Comparison of ENCODE assay signal across 16 mouse cellular contexts in genomic region chr7:80119198-80119597, GRCm38 (mm10). TPM values are rescaled to one million over a fixed set of nuclear protein-coding genes. Genes with fewer than 3 reads are reported as not detected.
DNase-seq lines count a peak whose midpoint lies in the region; ATAC-seq lines count a peak whose summit lies in the region.
"Had no signal": no experiment of that assay in that cellular context is flagged by ENCODE, and none has a peak within 500 bp of the region (broad histone marks: within the 10 kb centered on the region; RNA-seq: fewer than 3 reads in every experiment).

No protein-coding gene starts in this region.

- no peak overlapping the region for H3K4me3 ChIP-seq in midbrain, embryonic 16.5 days (ENCODE audit: low read depth, low read length)
- H3K4me3 ChIP-seq: liver, embryonic 13.5 days; midbrain, embryonic 13.5 days had no signal

- no peak overlapping the region for H3K4me2 ChIP-seq in midbrain, embryonic 16.5 days (ENCODE audit: low read length)
- H3K4me2 ChIP-seq: liver, embryonic 13.5 days; midbrain, embryonic 13.5 days had no signal

- H3K4me1 ChIP-seq in midbrain, embryonic 16.5 days (ENCODE audit: control insufficient read depth, insufficient read depth, low read length) = peaks cover 9% of the 10 kb centered on the region

- no peaks in the 10 kb centered on the region for H3K36me3 ChIP-seq in midbrain, embryonic 16.5 days (ENCODE audit: control insufficient read depth, insufficient read depth, low read length)
- H3K36me3 ChIP-seq: liver, embryonic 13.5 days; midbrain, embryonic 13.5 days had no signal

- no peak overlapping the region for H3K27ac ChIP-seq in midbrain, embryonic 16.5 days (ENCODE audit: low read length)
- H3K27ac ChIP-seq: hindbrain, postnatal 0 days; liver, embryonic 13.5 days; midbrain, embryonic 13.5 days had no signal

- WGBS in midbrain, embryonic 16.5 days = 79% methylated on average over 4 of the region's 4 CpGs

- H3K9me3 ChIP-seq in midbrain, embryonic 16.5 days (replicated peaks; ENCODE audit: control insufficient read depth, low read length, poor library complexity, severe bottlenecking) = no peaks in the 10 kb centered on the region
- H3K9me3 ChIP-seq: liver, embryonic 13.5 days; midbrain, embryonic 13.5 days had no signal

- no peak overlapping the region for H3K9ac ChIP-seq in midbrain, embryonic 16.5 days (ENCODE audit: low read depth, low read length)
- H3K9ac ChIP-seq: liver, embryonic 13.5 days; midbrain, embryonic 13.5 days had no signal

- DNase-seq in adrenal gland, postnatal 36 days = peak; percentile 43 to 55
- DNase-seq in adrenal gland, postnatal 25 days = no peak
- peak; percentile 8 to 42 for DNase-seq in left cerebral cortex, adult 18-20 months (ENCODE audit: low spot score in 2 of 2)
- DNase-seq in left cerebral cortex, postnatal 14 days (ENCODE audit: low spot score in 2 of 2) = no peak
- peak; percentile 70 to 71 for DNase-seq in heart, adult 9 months (ENCODE audit: low spot score in 2 of 2)
- peak; percentile 34 to 72 for DNase-seq in left cerebral cortex, postnatal 25 days (ENCODE audit: low spot score in 2 of 2)
- no peak for DNase-seq in layer of hippocampus, adult 8-10 months (ENCODE audit: low spot score in 2 of 2)
- DNase-seq: cerebellum, postnatal 10 days; gastrocnemius, postnatal 14 days; kidney, adult 9 months; liver, embryonic 13.5 days; lung, postnatal 14 days; thymus, adult 2 months had no signal

- no peak for ATAC-seq in midbrain, embryonic 16.5 days
- ATAC-seq: hindbrain, postnatal 0 days; midbrain, embryonic 13.5 days had no signal

- no peaks in the 10 kb centered on the region for H3K27me3 ChIP-seq in midbrain, embryonic 16.5 days (ENCODE audit: control insufficient read depth, insufficient read depth, low read depth, low read length)
- H3K27me3 ChIP-seq: liver, embryonic 13.5 days; midbrain, embryonic 13.5 days had no signal

- intact Hi-C loops in left cerebral cortex, postnatal 14 days (cut with DNase I) = no loop called here
- intact Hi-C loops in left cerebral cortex, postnatal 25 days (cut with DNase I) = no loop called here

RNA-seq across cellular contexts. Expression of gene Idh2, which starts 4.0 kb away (rescaled TPM):
- total RNA-seq in adrenal gland, postnatal 36 days (2021) = 100 to 1,000 TPM; 148 to 188 TPM
- 152 and 173 TPM in 2 replicates for total RNA-seq in adrenal gland, postnatal 25 days (2021)
- total RNA-seq in left cerebral cortex, adult 18-20 months (2021) = 10 to 100 TPM; 51.5 to 63.4 TPM
- total RNA-seq in left cerebral cortex, postnatal 14 days (2021) = 10 to 100 TPM; 48.1 to 50.3 TPM
- total RNA-seq in left cerebral cortex, postnatal 25 days (2021) = 10 to 100 TPM; 50.8 to 59.1 TPM
- 210 and 224 TPM in 2 replicates for polyA plus RNA-seq in midbrain, embryonic 16.5 days (2015; fragmentation: Nextera tagmentation; extraction: Ambion mirVana)
- 10 to 100 TPM; 67.5 to 83.7 (median 75.9) TPM for total RNA-seq in layer of hippocampus, adult 8-10 months (2022)

Comparison
In these comparisons a context has a peak if more than half of its experiments do, and no peak if none do; other contexts are left out.
1. DNase-seq: peak in adrenal gland, postnatal 36 days (2 of 2), left cerebral cortex, adult 18-20 months (2 of 2), heart, adult 9 months (2 of 2) and left cerebral cortex, postnatal 25 days (2 of 2); none in adrenal gland, postnatal 25 days (single experiment), left cerebral cortex, postnatal 14 days (0 of 2) and layer of hippocampus, adult 8-10 months (0 of 2).